Mouse (Mus musculus) thymus, postnatal 36 days (tissue): ENCODE measurements around the gene Tln2.

Experiments used
- DNase-seq, 2 experiments: peaks; one replicate each; pipeline ENCODE4 v3.0.0; 2022; ENCODE audit warnings: mixed read lengths in 2 of 2

Gene Tln2

DNA sequence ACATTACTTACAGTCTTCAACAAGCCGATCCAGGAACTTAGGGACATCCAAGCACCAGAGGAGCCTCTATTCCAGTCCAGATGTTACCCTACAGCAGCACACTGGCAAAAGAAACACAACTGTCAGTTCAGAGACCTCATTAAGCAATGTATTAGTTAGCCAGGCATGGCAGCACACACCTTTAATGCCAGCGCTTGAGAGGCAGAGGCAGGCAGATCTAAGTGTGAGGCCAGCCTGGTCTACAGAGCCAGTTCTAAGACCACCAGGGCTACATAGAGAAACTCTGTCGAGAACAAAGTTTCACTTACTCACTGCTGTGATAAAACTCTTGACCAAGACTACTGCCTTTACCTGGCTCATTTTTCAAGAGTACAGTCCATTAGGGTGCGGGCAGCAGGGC lies at the start of gene Tln2:
TSS of gene Tln2 (minus strand) at position 101 of the 400 bp plus-strand sequence.
- no peak for DNase-seq

DNA sequence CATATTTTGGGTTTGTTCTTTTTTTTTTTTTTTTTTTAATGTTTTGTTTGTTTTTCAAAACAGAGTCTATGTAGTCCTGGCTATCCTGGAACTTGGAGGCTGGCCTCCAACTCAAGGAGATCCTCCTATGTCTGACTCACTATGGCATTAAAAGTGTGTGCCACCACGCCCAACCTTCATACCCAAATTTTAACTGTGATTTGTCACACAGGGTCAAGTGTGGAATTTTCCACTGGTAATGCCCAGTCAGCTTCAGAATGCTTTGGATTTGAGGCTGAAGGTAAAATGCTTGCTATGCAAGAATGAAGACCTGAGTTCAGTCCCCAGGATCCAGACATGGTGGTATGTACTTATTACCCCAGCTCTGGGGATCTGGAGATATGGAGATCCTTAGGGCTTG lies 49.7 kb upstream of the Tln2 start:
- DNase-seq = no peak

DNA sequence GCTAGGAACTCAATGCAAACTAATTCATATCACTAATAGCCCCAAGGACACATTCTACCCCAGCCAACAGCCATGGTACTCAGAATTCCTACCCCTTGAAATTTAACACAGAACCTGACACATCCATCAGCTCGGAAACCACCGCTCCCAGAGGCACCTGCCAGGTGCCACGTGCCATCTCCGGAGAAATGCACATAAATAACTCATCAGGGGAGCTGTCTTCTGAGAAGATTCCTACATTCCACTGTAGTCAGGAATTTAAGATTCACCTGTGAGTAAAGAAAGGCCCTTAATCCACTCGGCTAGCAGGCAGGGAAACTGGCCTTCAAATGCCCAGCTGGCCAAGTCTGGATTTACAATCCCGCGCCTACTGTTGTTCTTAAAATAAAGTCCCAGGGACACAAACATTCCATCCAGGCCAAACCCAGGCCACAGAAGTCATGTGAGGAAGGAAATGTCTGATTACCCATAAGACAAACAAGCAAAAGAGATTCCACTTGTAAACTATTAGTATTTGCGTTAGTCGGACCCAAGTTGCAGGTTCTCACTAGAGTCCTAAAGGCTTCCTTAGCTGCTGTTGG lies 48.4 kb upstream of the Tln2 start:
- no peak for DNase-seq

DNA sequence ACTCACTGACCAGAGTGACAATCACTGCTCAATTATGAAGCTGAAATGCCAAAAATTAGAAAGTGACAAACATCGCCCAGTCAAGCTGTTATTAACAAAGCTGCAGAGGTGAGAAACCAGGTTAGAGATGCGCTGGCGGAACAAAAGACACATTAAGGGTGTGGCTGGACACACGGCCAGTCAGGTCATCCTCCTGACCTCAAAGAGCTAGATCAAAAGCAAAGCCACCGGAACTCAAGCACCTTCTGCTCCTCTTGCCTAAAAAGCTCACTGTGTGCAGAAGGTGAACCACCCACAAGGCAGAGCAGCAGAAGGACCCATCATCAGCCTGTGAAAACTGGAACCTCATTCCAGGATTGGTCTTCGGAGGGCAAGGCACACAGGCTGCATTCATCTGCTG lies 47.8 kb upstream of the Tln2 start:
- no peak for DNase-seq

DNA sequence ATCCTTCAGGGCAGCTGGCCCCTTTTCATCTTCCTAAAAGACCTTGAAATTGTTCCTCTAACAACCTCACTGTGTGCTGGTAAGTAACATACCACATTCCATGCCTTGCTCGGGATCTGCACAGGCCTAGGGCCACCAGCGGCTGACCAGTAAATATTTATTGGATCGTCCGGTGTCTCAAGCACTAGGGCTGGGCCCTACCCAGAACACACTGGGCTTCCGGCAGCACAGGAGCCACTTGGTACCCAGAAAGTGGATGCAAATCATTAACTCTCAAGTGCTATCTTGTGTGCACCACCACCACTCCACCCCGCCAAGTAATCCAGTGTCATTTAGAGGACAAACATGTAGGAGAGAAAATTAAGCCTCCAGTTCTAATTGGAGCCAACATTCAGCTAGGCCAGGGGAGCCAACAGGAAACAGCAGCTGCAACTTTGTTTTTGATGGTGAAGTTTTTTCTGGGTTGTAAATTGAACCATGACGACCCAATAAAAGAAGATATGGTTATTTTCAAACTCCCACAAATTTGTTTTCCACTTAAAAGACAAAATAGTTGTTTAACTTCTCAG lies 46.4 kb upstream of the Tln2 start:
- DNase-seq = no peak

DNA sequence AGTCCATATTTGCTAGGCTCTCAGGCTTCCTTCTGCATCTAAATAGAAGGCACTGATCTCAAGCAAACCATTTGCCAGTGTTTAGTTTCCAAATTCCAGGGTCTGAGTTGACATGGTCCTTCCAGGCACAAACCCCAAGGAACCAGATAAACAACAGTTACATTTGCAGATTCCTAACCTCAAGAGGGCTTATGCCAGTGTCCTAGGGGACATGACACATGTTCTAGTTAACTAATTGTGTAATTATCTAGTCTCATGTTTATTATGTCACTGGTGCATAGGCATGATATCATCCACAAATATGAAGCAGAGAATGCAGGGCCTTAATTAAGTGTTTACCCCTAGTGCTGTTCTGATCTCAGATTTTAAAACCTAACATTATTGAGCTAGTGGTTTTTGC lies 45.4 kb upstream of the Tln2 start:
- DNase-seq = no peak

DNA sequence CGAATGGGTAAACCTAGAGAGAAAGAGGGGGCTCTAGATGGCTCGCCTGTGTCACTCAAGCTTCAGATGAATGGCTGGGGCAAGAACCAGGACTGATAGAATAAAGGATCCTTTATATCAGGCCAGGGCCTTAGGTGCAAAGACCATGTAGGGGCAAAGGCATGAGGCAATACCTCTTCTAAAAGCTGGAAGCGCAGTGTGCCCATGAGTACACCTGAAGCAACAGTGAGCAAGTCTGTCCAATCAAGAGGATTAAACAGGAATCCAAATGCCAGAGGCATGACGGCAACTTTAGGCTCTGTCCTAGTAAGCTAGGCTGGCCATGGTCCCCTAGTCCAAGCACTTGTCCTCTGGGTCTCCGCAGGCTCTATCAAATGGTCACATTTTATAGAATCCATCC lies 42.8 kb upstream of the Tln2 start:
- DNase-seq = no peak

DNA sequence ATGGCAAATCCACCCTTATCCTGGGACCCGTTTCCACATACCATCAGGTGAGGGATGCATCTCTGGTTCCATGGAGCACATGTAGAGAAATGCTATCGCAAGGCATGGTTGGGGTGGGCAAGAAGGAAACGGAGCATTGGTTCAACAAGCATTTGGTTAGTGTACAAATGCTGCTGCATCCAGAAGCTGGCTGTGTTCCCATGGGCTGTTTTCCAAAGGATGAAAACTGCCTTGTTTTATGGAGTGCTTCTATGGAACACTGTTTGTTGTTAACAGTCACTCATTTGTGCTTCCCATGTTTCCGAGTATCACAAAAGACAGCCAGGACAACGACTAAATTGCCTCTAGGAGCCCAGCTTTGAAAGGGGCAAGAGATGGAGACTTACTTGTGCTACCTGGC lies 35.7 kb upstream of the Tln2 start:
- no peak for DNase-seq

DNA sequence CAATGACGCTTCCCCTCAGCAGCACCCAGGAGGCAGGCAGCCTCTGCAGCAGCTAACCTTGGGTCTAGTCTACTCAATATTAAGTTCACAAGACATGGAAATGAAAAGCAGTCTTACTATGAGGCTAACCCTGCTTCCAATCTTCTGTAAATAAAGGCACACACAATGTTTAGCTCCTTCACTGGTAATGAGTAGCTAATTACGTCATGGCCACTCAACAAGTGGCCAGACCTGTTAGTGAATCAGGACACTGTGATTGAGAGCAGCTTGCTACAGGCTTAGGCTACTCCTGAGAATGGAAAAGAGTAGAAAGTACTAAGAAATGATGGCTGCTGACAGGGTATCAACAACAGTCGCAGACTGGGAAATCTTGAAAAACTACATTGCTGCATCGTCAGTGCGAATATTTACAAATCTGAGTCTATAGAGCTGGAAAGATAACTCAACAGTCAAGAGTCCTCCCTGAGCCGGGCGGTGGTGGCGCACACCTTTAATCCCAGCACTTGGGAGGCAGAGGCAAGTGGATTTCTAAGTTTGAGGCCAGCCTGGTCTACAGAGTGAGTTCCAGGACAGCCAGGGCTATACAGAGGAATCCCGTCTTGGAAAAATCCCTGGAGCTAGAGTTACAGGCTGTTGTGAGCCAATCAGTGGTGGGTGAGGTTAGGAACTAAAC lies 34.1 kb upstream of the Tln2 start:
- no peak for DNase-seq

DNA sequence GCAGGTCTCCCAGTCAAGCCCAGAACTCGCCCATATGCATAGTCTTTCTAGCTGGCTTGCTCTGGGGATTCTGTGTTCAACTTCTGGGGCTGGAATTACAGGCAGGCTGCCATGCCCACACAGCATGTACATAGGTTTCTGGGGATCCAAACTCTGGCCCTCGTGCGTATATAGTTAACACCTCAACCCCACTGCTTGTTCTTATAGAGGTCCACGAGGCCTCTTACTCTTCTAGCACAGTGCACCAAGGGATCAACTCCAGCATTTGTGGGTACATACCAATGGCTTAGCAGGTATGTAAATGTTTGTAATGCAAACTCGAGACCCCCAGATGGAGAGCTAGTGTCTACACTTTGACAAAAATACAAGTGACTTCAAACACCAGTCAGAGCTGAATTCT lies 33.2 kb upstream of the Tln2 start:
- DNase-seq = no peak

DNA sequence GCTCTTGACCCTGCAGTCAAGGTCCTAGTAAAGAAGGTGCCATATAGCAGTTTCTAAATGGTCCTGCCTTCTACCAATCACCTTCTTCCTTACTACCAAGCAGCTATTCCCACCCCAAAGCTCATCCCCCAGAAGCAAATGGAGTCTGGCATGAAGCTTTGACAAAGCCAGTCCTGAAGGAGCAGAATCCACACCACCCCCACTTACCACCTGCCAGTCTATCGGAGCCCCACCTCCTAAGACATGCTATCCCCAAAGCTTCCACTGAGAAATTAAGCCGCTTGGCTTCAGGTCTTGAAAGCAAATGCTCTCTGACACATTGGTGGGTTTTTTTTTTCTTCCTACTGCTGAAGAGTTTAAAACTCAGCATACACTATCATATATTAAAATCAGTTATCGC lies 27.6 kb upstream of the Tln2 start:
- DNase-seq = no peak

DNA sequence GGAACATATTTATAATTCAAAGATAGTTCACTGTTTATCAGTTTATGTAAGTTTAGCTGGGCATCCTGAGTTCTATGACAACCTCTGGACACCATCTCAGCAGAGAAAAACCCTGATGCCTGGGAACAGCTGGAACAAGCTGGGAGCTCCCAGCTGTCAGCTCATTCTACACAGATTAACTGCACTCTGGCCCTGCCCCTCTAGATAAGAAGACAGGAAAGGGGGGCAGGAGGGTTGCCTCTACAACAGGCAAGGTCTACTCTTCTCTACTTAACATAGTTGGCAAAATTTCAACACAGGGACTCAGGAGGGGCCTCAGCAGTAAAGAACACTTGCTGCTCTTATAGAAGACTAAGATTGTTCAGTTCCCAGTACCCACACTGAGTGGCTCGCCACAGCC lies 27.0 kb upstream of the Tln2 start:
- no peak for DNase-seq

DNA sequence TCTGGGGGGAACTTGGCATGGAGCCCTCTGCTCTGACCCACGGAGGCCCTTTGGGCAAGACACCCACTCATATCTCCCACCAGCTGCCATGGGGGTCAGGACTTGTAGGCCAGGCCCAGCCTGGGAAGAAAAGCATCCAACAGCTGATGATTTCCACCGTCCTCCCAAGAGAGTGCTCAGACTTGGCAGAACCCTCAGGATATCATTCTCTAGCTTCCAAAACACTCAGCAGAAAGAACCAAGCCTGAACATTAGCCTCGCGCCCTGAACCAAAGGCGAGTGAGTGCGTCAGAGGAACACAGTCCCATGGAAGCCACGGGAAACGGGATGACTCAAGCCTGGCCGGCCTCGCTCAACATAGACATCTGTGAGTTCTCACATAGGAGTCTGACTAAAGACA lies 25.4 kb upstream of the Tln2 start:
- DNase-seq = no peak

DNA sequence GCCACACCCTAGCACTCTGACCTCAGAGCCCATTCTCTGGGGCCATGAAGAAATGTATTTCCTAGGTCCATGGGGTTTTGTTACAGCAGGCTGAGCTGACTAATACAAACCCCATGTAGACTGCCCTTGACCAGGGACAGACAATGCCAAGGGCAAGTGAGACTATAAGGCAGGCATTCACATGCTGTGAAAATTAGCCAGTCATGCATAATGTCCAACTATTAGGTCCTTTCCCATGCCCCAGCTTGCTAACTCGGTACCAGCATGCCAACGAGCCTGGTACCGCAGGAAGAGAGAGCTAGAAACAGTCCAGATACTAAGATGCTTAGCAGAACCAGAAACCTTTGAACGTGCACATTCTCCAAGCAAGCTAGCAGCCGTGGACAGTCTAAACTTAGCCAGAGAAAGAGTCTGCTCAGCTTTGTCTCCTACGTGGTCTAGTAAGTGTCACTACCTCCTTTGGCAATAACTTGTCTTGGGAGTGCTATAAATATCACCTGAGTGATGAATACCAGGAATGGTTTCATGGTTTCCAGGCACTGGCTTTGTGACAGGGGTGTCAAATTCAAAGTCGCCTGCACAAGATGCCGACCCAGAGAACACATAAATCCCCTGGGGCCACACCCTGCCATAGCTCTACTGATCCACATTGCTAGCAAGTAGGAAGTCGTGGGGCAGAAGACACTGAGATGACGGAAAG lies 22.2 kb upstream of the Tln2 start:
- no peak for DNase-seq

DNA sequence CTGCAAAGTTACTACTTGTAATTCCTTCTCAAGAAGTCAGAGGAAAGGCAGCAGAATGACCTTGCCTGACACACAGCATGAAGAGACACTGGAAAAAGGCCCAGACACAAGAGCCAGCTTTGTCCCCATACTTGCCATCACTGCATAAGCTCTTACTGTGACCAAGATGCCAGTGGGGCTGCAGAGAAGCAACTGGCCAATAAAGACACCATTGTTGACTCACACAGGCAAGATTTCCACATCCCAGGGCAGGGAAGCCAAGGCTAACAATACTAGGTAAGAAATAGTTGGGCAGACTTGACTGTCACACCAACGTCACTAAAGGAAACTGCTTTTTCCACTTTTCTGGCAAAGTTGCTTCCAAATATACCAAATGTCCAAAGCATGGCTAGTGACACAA lies 20.0 kb upstream of the Tln2 start:
- DNase-seq = no peak

DNA sequence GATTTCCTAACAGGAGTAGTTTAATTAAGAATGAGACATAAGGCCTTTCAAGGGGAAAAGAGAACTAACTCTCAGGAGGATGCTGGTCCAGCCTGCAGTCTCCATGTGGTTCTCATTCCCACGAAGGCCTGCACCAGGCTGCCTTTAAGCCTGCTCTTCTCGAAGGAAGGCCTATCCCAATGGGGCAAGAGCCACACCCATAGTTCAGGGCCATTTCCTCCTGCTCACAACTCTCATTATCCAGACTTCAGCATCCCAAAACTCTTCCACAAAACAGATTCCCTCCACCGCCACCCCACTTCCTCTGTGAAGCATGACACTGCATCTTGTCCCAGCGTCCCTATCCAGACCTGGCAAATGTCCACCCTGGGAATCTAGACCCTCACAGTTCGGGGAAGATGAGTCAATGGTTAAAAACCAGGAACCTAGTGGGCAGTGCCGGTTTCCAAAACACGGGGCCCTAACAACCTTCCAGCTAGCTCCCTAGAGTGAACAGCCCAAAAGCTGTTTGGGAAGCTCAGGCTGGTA lies 15.3 kb upstream of the Tln2 start:
- no peak for DNase-seq

DNA sequence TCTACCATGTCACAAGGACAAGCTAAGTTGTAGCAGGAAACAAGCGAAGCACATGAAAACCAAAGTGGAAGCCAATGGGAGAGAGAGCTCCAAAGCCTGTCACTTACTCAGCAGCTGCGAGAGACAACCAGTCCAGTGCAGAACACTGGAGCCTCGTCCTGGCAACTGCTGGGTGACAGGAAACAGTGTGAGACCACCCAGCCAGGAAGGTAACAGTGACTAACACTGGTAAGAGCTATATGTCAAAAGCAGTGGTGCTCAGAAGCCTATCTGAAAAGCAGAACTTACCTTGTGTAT lies 14.1 kb upstream of the Tln2 start:
- no peak for DNase-seq

DNA sequence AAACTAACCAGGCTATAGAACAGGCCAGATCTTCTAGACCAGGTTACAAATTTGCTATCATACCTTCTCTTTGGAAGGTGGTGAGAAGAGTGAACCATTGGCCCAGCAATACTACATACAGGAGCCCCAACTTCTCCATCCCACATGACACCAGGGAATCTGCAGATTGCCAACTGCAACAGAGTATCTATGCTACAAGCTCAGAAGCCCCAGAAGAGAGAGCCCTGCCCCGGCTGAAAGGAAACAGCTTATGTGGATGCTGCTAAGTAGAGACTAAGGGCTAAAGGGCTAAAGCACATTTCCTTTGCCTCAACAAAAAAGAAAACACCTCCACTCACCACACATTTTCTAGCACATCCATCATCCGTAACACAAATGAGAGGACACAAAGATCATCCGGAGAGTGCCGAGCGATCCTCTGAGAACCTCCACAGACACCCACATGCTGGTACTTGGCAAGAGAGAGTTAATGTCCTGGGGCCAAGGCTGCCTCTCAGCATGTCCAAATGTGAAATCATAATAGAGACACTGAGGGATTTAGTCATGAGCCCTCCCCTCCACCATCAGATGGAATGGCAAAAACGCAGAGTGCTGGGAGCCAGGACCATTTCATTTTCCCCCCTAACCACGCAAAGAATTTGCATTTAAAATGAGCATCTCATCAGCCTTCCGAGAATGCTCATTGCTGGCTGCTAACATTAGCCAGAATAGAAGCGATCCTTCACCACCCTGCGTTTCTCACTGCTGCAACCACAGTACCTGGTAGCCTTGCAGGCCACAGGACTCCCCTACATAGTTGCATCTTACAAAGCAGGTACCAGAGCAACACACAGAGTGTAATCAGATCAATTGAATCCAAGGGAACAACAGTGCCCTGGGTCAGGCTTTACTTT lies 13.5 kb upstream of the Tln2 start:
- DNase-seq = no peak

DNA sequence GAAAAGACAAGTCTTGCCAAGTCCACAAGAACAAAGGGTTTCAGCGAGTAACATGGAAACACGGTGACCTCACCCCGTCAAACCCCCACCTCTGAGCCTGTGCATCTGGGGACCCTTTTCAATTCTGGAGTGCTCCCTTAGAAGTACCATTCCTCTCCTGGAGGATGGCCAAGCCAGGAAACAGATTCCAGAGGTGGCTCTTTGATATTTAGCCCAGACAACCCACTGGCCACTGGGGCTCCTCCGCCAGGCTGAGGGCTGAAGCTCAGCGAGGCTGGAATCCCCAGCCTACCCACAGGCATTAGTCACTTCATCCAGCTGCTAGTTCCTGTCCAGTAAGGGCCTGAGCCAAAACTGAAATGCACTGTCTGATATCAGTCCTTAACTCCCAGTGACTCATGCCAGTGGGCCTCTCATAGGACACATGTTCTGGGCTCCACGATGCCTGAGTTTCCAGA lies 6.3 kb upstream of the Tln2 start:
- no peak for DNase-seq

DNA sequence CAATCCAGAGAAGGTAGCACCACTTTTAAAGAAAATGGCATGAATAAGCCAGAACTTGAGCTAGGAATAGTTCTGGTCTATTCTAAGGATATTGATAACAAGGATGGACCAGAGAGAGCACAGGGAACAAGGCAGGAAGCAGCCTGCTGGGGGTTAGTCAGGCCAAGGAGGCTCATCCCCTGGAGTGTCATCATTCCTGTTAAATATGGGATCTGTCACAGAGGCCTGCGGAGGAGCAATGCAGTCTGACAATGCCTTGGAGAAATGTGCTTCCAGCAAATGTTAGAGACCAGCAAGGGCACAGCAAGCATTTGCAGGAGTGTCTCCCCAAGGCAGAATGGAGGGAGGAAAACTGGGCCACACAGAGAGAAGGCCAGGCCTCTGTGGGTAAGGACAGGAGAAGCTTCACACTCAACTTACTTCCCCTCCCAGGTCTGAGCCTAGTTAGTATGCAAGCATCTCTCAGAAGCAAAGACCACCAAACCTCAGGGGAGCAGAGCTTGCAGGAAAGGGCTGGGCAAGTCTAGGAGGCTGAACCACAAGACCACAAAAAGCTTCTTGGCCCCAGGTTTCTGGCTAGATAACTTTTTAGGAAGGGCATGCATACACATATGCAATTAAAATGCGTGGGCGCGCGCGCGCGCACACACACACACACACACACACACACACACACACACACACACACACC lies 9.5 kb downstream of the Tln2 start:
- DNase-seq = no peak

DNA sequence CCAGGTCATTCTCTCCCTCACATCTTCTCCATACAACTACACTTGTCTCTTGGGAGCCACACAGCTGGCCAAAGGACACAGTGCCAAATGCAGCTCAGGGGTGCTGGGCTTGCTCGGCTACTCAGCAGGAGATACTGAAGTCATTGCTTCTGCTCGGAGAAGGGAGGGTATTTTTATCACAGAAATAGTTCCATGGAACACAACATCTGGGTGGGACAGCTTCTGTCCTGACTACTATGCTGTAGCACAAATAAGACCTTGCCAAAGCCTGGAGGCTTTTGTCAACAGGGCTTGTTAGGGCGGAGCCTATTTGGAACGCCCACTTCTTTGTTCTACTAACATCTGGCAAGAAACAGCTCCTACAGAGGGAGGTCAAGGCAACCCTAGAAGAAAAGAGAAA lies 10.2 kb downstream of the Tln2 start:
- DNase-seq = no peak

DNA sequence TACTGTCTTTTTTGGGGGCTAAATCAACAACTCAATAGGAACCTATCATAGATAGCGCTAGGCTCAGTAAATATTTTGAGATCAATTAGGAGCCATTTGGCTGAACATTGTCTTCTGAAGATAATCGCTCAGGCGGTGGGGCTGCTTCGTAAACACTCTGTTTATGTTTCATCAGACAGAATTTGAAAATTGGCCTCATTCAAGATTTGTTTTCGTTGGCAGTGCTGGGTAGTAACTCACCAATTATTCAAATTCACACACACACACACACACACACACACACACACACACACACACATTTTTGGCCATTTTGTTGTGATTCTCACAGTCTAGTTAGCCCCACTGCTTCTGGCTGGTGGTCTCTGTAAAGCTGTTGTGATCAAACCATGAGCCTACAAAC lies 12.9 kb downstream of the Tln2 start:
- DNase-seq = no peak
